Mouse (Mus musculus): Measurements from ENCODE around the gene Mcm10.
A peak's percentile ranks its signal among the peaks of the same experiment; 100 is the strongest.

Gene Mcm10

DNA sequence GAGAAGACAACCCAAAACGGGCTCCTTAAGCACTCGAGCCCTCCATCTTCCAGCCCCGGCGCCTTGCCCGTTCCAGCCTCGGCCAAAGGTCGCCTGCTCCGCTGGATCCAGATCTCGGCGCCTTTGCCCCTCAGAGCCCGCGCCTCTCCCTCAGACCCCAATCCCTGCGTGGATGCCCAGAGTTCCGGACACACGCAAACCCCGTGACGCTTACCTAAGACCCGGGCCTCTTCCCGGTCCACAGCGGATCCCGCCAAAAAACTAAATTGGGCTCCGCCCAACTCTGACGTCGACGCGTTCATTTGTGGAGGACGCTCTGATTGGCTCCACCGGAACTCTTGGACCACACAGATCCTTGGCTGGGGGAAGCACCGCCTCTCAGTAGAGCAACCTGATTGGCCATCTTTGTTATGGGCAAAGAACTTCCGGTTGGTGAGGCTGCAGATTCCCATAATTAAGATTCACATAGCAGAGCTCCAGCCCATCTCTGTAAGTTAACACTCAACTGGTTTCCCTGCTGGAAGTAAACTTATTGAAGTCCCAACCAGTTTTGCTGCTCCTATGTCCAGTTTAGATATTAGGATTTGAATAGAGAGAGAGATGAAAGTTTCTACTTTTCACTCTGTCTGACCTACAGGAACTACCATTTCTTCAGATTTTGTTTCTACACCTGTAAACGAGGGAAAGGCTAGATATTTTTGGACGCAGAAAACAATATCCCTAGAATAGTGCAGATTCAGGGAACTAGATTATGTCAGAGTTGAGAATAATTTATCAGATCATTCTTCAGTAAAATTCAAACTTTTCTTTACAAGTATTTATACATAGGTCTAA is at the start of gene Mcm10:
Gene Mcm10 (minus strand): TSS at position 301 of the 834 bp plus-strand sequence.
- peak; percentile 95 for DNase-seq

- no peak for DNase-seq
Measured at GRCm38 (mm10) chr2:5061133-5061708, 48.6 kb upstream of the Mcm10 start.

DNA sequence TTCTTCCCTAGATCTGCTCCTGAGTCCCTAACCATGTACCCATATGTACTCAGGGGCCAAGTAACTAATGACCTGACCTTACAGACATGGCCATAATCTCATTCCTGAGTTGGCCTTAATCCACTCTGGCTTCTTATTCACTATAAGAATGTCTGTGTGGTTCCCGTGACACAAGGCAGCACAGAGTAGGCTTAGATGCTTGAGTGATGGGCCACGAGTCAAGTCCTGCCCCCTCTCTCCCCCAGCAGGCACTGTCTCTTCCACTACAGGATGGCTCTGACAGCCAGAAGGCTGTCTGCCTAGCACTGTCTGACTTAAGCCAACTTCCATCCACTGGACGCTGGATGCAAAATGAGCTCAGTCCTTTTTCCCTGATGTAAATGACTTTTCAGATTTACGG is 47.4 kb upstream of the Mcm10 start:
- no peak for DNase-seq

DNA sequence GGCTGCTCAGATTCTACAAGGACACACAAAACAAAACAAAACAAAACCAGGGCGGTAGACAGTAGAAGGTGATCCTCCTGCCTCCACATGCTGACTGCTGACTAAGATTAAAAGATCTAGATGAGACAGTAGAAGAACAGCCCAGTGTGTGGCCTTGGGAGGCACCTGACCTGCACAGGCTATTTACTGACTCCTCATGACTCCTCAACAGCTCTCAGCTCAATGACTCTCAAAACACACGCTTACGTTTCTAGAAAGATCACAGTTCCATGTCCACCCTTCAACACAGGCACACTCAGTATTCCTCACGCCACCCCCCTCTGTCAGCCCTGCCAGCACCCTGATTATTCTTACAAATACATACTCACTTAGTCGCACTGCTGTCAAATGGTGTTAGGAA is 45.8 kb upstream of the Mcm10 start:
- DNase-seq: no peak

DNA sequence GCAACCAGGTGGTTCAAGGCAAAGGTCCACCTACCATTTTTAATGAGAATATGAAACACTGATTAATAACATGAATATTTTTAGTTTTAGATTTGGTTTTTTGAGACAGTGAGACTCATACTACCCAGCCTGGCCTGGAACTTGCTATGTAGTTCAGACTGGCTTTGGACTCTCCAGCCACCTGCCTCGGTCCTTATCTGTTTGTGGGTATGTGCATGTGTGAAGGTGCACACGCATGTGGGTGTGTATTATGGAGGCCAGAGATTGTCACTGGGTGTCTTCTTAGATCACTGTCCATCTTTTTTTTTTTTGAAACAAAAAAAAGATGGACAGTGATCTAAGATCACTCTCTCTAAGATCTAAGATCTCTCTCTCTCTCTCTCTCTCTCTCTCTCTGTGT is 38.0 kb upstream of the Mcm10 start:
- no peak for DNase-seq

DNA sequence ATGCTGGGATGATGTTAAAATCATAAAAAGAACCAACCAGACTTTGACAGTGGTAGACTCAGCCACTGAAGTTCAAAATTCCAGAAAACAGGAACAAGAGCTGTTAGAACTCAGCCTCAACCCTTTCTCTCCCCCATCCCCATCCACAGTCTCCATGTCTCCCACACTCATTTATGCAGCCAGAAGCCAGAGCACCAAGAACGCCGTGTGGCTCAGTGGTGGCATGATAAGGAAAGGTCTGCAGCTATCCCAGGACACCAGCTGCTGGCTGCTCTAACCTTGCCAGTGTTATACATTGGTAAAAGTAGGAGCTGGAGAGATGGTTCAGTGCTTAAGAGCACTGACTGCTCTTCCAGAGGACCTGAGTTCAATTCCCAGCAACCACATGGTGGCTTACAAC is 34.4 kb upstream of the Mcm10 start:
- DNase-seq: no peak

GRCm38 (mm10) chr2:5045269-5045965 is 32.8 kb upstream of the Mcm10 start:
- peak; percentile 24 to 56 for DNase-seq

- DNase-seq: no peak
Measured at GRCm38 (mm10) chr2:5044321-5044720, 31.7 kb upstream of the Mcm10 start.

- DNase-seq: no peak
Measured at GRCm38 (mm10) chr2:5043476-5043761, 30.8 kb upstream of the Mcm10 start.

GRCm38 (mm10) chr2:5042616-5043475 is 30.3 kb upstream of the Mcm10 start:
- no peak for DNase-seq

- DNase-seq: no peak
Measured at GRCm38 (mm10) chr2:5041854-5042253, 29.3 kb upstream of the Mcm10 start.

DNA sequence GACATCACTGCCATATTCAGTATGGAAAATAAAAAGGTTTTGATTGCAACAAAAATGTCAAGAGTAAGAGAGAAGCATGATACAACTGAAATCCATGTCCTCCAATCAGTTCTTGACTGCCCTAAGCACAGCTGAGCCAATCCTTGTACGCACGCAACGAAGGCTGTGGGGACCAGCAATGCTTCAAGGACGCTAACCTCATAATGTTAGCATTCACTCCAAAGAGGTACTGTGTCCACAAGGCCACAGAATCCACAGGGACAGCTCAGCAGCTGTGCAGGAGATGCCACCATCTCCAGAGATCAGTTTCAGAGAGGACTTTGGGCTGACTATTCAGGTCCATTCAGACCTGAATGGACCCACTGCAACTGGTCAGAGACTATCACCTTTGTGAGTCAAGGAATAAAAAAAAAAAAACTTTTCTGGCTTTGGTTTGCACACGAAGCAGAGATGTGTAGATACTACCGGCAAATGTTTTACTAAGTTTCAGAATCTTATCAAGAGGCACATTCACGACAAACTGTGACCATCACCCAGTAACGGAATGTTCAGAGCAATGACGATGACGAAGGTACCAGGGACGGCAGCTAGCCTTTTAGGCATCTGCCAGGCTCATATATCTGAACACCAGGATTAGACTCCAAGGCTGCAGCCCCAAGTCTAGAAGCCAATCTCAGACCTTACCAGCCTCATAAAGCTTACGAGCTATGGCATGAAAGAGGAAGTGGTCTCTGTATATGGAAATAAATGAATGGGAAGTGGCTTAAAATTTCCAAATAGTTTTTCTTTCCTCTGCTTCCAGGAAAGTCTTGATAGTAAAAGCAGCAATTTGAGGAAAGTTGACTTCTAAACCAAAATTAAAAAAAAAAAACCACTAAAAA is 27.9 kb upstream of the Mcm10 start:
- no peak for DNase-seq

GRCm38 (mm10) chr2:5039350-5040170 is 27.0 kb upstream of the Mcm10 start:
- no peak for DNase-seq

- DNase-seq: no peak
Measured at GRCm38 (mm10) chr2:5038320-5038719, 25.7 kb upstream of the Mcm10 start.

- no peak for DNase-seq
Measured at GRCm38 (mm10) chr2:5037390-5037789, 24.8 kb upstream of the Mcm10 start.

GRCm38 (mm10) chr2:5036411-5037076 is 24.0 kb upstream of the Mcm10 start:
- DNase-seq: no peak

DNA sequence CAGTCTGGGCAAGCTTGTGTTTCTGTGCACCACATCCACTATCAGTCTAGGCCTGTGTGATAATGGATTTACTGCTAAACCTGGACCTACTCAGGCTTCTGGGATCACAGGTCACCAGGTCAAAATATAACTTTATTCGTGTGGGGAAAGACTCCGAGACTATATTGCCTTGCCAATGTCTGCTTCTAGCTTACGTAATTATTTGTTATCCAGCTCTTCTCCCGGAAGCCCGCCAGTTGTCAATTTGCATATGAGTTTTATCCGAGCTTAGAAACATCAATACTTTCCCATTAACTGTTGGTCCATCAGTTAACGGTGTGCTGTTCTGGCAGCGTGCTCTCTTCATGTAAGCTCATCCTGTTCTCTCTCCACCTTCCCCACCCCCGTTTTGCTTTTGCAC is 22.6 kb upstream of the Mcm10 start:
- no peak for DNase-seq

DNA sequence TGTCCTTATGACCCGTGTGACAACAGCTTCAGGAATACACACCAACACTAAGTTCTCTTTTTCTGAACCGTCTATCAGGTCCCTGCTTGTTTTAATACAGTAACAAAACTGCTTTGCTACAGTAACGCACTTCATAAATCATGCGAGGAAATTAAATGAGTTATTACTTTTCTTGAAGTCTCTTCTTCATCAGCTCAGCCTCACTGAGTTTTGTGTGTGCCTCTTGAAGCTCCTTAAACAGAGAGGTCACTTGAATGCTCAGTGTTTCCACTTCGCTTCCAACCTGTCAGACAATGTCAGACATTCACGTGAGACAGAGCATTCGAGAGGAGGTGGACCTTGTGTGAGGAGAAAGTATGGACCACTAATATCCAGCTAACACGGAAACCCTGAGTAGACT is 22.2 kb upstream of the Mcm10 start:
- DNase-seq: no peak

DNA sequence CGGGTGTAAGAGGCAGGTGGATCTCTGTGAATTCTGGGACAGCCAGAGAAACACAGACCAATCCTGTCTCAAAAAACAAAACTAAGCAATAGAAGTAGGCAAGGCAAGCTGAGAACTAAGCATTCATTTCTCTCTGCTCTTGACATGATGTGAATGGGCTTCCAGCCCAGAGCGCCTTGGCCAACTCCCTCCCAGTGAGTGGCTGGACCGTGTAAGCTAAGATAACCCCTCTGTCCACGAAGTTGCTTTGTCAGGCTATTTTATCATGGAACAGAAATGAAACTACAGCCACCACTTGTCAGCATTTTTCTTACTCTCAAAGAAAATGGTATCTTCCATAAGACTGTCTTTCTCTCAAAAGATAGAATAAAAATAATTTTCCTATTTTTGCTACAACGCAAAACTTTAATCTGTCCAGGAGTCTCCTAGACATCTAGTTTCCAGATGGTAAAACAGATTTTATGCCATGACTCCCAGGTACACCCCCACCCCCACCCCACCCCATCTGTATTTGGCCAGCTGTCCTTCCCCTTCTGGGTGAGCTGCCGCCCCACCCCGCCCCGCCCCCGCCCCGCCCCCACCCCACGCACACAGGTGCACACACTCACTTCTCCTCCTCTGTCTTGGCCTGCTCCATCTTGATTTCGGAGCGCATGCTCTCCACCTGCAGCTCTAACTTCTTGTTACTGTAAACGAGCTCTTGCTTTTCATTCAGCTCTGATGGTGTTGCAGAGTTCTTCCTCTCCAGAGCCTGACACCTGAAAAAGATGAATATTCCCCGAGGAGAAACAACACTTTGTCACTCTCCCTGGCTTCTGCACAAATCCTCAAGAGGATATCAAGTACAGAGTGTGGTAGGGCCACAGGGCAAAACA is 21.2 kb upstream of the Mcm10 start:
- DNase-seq: peak; percentile 13 to 32

GRCm38 (mm10) chr2:5032665-5033064 is 20.1 kb upstream of the Mcm10 start:
- DNase-seq: no peak

Data from kidney, postnatal 4 days (tissue).